Mouse (Mus musculus) forebrain, embryonic 15.5 days (tissue): ENCODE results near the gene Tsga13. TPM values are rescaled to one million over a fixed set of nuclear protein-coding genes. Genes with fewer than 3 reads are reported as not detected.

Experiments used
- ATAC-seq: fragments of 200-750 bp; cut with Nextera tagmentation; replicated peaks from 2 replicates; pipeline ENCODE4 v1.8.0; 2017; ENCODE audit warnings: mild to moderate bottlenecking, moderate TSS enrichment, moderate library complexity
- H3K27ac ChIP-seq: fragments of 300-500 bp; sonication (generic); replicated peaks from 2 replicates; pipeline ENCODE4 v1.5.1; 2015; ENCODE audit warnings: mild to moderate bottlenecking, inconsistent platforms
- H3K27me3 ChIP-seq: fragments of 300-500 bp; sonication (generic); 2 replicates; pipeline ENCODE4 v1.6.1; 2015; ENCODE audit warnings: inconsistent platforms
- H3K36me3 ChIP-seq: fragments of 300-500 bp; sonication (generic); 2 replicates; pipeline ENCODE4 v1.6.1; 2015; ENCODE audit warnings: mild to moderate bottlenecking, inconsistent platforms
- H3K4me1 ChIP-seq: fragments of 300-500 bp; sonication (generic); 2 replicates; pipeline ENCODE4 v1.6.1; 2015; ENCODE audit warnings: inconsistent platforms
- H3K4me2 ChIP-seq: fragments of 300-500 bp; sonication (generic); replicated peaks from 2 replicates; pipeline ENCODE4 v1.6.1; 2015; ENCODE audit warnings: mild to moderate bottlenecking, inconsistent platforms
- H3K4me3 ChIP-seq: fragments of 300-500 bp; sonication (generic); 2 replicates; pipeline ENCODE4 v1.5.1; 2015; ENCODE audit warnings: mild to moderate bottlenecking, inconsistent platforms
- H3K9ac ChIP-seq: fragments of 300-500 bp; sonication (generic); replicated peaks from 2 replicates; pipeline ENCODE4 v1.6.1; 2015; ENCODE audit warnings: mild to moderate bottlenecking, inconsistent platforms
- H3K9me3 ChIP-seq: fragments of 300-500 bp; sonication (generic); 2 replicates; pipeline ENCODE4 v1.6.1; 2016; ENCODE audit warnings: inconsistent platforms
- WGBS: fragments of 180-500 bp; shearing (Covaris S2); methylation state at CpG from one replicate; pipeline ENCODE4 v1.1.7; 2015; ENCODE audit warnings: mixed read lengths; 5-methylcytosine and 5-hydroxymethylcytosine counted together
- polyA plus RNA-seq: library from polyadenylated mRNA; unstranded; fragments of >200 nt; fragmentation: Nextera tagmentation; extraction: Ambion mirVana; gene quantifications from 2 replicates; pipeline ENCODE4 v1.2.1, GENCODE M21; 2015

Tsga13 gene
- polyA plus RNA-seq, 1 experiment from 2014 or later, result 0.51 TPM

DNA sequence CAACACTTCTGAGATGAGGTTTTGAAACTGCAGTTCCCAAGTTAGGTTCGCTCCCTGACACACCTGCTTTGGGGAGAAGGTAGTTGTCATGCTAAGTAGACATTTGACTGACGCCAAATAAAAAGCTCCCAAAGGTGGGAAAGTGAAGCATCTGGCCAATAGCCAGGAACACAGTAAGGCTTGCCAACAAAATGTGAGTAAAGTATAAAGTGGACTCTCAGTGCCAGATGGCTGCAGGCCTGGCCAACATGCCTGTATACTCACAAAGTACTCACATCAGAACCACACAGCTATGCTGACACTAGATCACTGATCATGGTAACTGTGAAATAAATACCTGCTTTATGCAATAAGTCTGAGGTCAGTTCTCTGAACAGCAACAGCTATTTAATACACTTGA, 65.6 kb downstream of the Tsga13 start:
- Histone ChIP-seq H3K27me3 (no peaks in the 10 kb centered on the region), H3K4me2 (no peak overlapping the region), H3K4me1 (no peaks in the 10 kb centered on the region), H3K9me3 (no peaks in the 10 kb centered on the region; the same call in 1 of the 2 replicates), H3K4me3 (no peak overlapping the region), H3K36me3 (peaks cover 12% of the 10 kb centered on the region; the same call in 1 of the 2 replicates), H3K27ac (no peak overlapping the region), H3K9ac (no peak overlapping the region)
- WGBS, result 36% methylated on average over 2 of the region's 2 CpGs
- ATAC-seq, result no peak

Other genes with a start within 250 kb of the Tsga13 start
- gene Cep41, start 221.8 kb downstream of the Tsga13 start, polyA plus RNA-seq, result 14.9 and 17.3 TPM in 2 replicates
- gene Mest, start 192.0 kb downstream of the Tsga13 start, polyA plus RNA-seq, result 313 and 315 TPM in 2 replicates
- gene Copg2, start 18.8 kb downstream of the Tsga13 start, polyA plus RNA-seq, result 25.6 and 27.2 TPM in 2 replicates
- 0.14 and 0.20 TPM in 2 replicates for gene Klf14, start 43.5 kb upstream of the Tsga13 start, polyA plus RNA-seq